Mouse (Mus musculus) olfactory bulb, adult 2 months (tissue): Measurements from ENCODE around the gene Dact2. TPM values are rescaled to one million over a fixed set of nuclear protein-coding genes. Genes with fewer than 3 reads are reported as not detected.

ENCODE experiments used
- H3K27ac ChIP-seq: fragments of 200-500 bp; 2 replicates; pipeline ENCODE4 v1.5.1; 2012; ENCODE audit warnings: low read depth, low read length; ENCODE audit not compliant: insufficient read depth
- H3K4me1 ChIP-seq: fragments of 200-500 bp; 2 replicates; pipeline ENCODE4 v1.6.1; 2012; ENCODE audit warnings: low read length; ENCODE audit not compliant: control insufficient read depth, insufficient read depth
- H3K4me3 ChIP-seq: fragments of 200-500 bp; 2 replicates; pipeline ENCODE4 v1.5.1; 2012; ENCODE audit warnings: mild to moderate bottlenecking, low read depth, low read length, moderate library complexity; ENCODE audit not compliant: insufficient read depth
- CTCF ChIP-seq: fragments of 200-500 bp; IDR thresholded peaks from 2 replicates; pipeline ENCODE4 v1.5.1; 2012; ENCODE audit warnings: low read depth, mild to moderate bottlenecking, low read length, moderate library complexity; ENCODE audit not compliant: insufficient read depth
- POLR2A ChIP-seq: fragments of 200-500 bp; IDR thresholded peaks from 2 replicates; pipeline ENCODE4 v1.6.1; 2012; ENCODE audit warnings: mild to moderate bottlenecking, low read depth, low read length, moderate library complexity; ENCODE audit not compliant: insufficient read depth
- WGBS: fragments of 180-500 bp; shearing (Covaris S2); methylation state at CpG from one replicate; pipeline ENCODE4 v1.1.7; 2018; 5-methylcytosine and 5-hydroxymethylcytosine counted together
- polyA plus RNA-seq: library from polyadenylated mRNA; stranded (reverse); fragments of >200 nt; gene quantifications from 2 replicates; pipeline ENCODE4 v1.2.4, GENCODE M21; 2012; ENCODE audit warnings: low replicate concordance; ENCODE audit not compliant: missing spikeins, insufficient read depth, insufficient read length

The Dact2 gene
- polyA plus RNA-seq, 1 experiment, result not detected

- Histone ChIP-seq H3K4me1 (no peaks in the 10 kb centered on the region), H3K4me3 (no peak overlapping the region), H3K27ac (no peak overlapping the region)
- no peak for TF ChIP-seq CTCF
- no peak for TF ChIP-seq POLR2A
- WGBS, result 83% methylated on average over 6 of the region's 6 CpGs
Measured at GRCm38 (mm10) chr17:14237134-14237533, 33.0 kb upstream of the Dact2 start.

GRCm38 (mm10) chr17:14234774-14235389 is 30.8 kb upstream of the Dact2 start:
- no peak overlapping the region for H3K27ac ChIP-seq
- 77% methylated on average over 12 of the region's 12 CpGs for WGBS
- no peak for TF ChIP-seq POLR2A
- TF ChIP-seq CTCF, result no peak
- H3K4me3 ChIP-seq, result no peak overlapping the region
- no peaks in the 10 kb centered on the region for H3K4me1 ChIP-seq

DNA sequence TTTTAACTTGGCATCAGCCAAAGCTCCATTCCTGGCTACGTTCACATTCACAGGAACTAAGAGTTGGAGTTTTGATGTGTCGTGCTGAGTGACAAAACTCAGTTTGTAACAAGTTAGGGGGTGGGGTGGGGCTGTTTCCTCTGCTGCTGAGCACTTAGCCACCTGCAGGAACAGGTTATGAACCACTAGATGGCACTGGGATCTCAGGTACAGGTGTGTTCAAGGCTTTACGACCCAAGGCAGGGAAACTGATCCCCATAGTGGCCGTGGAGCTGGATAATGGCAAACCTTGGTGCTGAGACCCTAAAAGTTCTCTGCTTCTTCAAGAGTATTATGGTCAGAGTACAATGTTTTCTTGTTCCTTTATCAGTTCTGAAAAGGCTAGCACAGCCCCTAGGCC is 29.6 kb upstream of the Dact2 start:
- WGBS, result 63% methylated on average over 4 of the region's 4 CpGs
- no peak for TF ChIP-seq POLR2A
- no peak for TF ChIP-seq CTCF
- no peak overlapping the region for H3K27ac ChIP-seq
- H3K4me1 ChIP-seq, result no peaks in the 10 kb centered on the region
- H3K4me3 ChIP-seq, result no peak overlapping the region

GRCm38 (mm10) chr17:14232629-14233028 is 28.5 kb upstream of the Dact2 start:
- TF ChIP-seq CTCF, result no peak
- no peak for TF ChIP-seq POLR2A
- Histone ChIP-seq H3K4me3 (no peak overlapping the region), H3K27ac (no peak overlapping the region), H3K4me1 (peaks cover 2% of the 10 kb centered on the region; the same call in 1 of the 2 replicates)
- 49% methylated on average over 3 of the region's 3 CpGs for WGBS

GRCm38 (mm10) chr17:14230698-14231430 is 26.8 kb upstream of the Dact2 start:
- TF ChIP-seq CTCF (no peak), POLR2A (no peak)
- H3K4me3 ChIP-seq, result no peak overlapping the region
- WGBS, result 47% methylated on average over 13 of the region's 13 CpGs
- no peak overlapping the region for H3K27ac ChIP-seq
- H3K4me1 ChIP-seq, result peaks cover 4% of the 10 kb centered on the region; the same call in 1 of the 2 replicates

- peaks cover 4% of the 10 kb centered on the region; the same call in 1 of the 2 replicates for H3K4me1 ChIP-seq
- no peak for TF ChIP-seq POLR2A
- 81% methylated on average over 4 of the region's 4 CpGs for WGBS
- H3K27ac ChIP-seq, result no peak overlapping the region
- H3K4me3 ChIP-seq, result no peak overlapping the region
Measured at GRCm38 (mm10) chr17:14228381-14228780, 24.3 kb upstream of the Dact2 start.

DNA sequence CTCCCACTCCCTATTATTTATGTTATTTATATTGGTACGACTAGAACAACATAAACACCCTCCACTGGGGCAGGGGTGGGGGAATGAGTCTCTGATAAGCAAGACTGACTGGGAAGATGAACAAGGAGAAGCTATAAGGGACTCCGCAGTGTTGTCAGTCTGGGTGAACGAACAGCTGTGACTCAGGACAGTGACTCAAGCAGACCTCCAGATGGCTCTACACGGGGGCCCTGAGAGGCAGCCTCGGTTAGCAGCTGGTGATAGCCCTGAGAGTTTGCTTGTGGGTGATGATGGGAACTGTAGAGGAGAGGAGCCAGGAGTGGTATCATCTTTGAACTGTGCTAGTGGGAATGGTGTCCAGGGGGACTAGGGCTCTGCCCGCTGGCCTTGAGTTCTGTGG is 23.5 kb upstream of the Dact2 start:
- H3K4me3 ChIP-seq, result no peak overlapping the region
- 39% methylated on average over 6 of the region's 6 CpGs for WGBS
- peaks cover 4% of the 10 kb centered on the region; the same call in 1 of the 2 replicates for H3K4me1 ChIP-seq
- TF ChIP-seq CTCF, result no peak
- no peak for TF ChIP-seq POLR2A
- no peak overlapping the region for H3K27ac ChIP-seq

DNA sequence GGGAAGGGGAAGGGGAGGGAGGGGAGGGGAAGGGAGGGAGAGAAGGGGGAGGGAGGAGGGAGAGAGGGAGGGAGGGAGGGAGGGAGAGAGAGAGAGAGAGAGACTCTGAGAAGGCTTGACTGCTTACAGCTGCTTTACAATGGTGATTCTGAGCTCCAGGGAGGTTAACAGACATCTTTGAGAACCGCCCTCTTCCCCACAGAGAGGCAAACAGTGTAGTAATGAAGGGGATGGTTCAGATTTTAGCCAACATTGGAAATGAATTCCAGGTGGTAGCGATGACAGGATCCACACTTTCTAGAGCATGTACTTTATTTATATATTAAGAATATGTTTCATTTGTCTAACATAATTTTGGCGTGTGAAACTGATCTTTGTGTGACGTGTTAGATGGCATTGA is 22.7 kb upstream of the Dact2 start:
- H3K4me1 ChIP-seq, result peaks cover 4% of the 10 kb centered on the region; the same call in 1 of the 2 replicates
- TF ChIP-seq POLR2A (no peak), CTCF (no peak)
- WGBS, result 16% methylated on average over 4 of the region's 4 CpGs
- H3K27ac ChIP-seq, result no peak overlapping the region
- no peak overlapping the region for H3K4me3 ChIP-seq

GRCm38 (mm10) chr17:14225982-14226652 is 22.0 kb upstream of the Dact2 start:
- no peak overlapping the region for H3K27ac ChIP-seq
- H3K4me3 ChIP-seq, result no peak overlapping the region
- TF ChIP-seq CTCF (no peak), POLR2A (no peak)
- WGBS, result 73% methylated on average over 9 of the region's 9 CpGs
- peaks cover 4% of the 10 kb centered on the region; the same call in 1 of the 2 replicates for H3K4me1 ChIP-seq
